Mouse (Mus musculus) frontal cortex, postnatal 25 days (tissue): ENCODE measurements around the gene St6galnac6.

Experiments
- DNase-seq, 2 experiments: peaks; one replicate each; pipeline ENCODE4 v3.0.0; 2022; ENCODE audit warnings: low spot score in 2 of 2

The St6galnac6 gene

DNA sequence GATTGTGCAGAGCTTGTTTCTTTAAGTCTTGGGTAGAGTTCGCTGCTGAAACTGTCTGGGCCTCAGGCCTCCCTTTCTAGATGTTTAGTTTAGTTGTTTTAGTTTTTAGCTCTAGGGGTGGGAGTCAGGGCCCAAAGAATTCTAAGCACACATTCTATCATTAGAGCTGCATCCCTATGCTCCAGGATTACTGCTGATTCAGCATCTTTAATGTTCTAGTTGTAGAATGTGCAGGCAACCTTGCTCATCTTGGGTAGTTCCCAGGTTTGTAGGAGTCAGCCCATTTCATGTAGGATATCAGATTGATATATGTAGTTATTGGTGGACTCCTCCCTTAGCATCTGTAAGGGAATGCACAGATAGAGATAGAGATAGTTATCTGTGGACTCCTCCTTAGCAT lies 17.6 kb downstream of the St6galnac6 start:
- DNase-seq = no peak

DNA sequence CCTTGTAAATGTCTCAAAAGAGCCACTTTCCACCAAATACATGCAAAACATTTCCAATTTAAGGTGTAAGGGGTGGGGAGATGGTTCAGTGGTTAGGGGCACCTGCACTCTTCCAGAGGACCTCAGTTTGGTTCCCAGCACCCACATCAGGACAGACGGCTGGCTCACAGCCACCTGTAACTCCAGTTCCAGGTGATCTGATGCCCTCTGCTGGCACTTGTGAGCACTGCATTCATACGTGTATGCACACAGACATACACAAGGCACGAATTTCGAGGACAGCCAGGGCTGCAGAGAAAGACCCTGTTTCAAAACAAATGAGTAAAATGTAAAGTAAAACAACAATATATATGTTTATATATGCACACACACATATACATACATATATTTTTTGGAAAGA lies 18.1 kb downstream of the St6galnac6 start:
- DNase-seq = no peak

DNA sequence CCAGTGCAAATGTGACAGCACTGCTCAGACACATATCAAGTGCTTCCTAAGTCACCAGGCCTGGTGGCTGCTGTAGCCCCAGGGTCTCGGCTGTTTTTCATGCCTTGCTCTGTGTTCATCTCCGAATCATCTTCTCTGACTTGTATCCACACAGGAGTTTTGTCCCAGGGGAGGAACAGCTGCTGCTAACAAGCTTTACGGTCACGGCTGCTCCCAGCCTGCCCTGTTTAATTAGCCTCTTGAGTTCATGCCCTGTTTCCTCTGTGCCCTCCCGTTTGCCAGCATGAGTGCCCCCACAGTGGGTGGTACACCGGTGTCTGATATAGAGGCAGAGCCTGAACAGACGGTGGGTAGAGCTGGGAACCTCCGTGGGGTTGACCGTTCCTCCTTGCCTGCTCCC lies 18.5 kb downstream of the St6galnac6 start:
- DNase-seq = no peak

DNA sequence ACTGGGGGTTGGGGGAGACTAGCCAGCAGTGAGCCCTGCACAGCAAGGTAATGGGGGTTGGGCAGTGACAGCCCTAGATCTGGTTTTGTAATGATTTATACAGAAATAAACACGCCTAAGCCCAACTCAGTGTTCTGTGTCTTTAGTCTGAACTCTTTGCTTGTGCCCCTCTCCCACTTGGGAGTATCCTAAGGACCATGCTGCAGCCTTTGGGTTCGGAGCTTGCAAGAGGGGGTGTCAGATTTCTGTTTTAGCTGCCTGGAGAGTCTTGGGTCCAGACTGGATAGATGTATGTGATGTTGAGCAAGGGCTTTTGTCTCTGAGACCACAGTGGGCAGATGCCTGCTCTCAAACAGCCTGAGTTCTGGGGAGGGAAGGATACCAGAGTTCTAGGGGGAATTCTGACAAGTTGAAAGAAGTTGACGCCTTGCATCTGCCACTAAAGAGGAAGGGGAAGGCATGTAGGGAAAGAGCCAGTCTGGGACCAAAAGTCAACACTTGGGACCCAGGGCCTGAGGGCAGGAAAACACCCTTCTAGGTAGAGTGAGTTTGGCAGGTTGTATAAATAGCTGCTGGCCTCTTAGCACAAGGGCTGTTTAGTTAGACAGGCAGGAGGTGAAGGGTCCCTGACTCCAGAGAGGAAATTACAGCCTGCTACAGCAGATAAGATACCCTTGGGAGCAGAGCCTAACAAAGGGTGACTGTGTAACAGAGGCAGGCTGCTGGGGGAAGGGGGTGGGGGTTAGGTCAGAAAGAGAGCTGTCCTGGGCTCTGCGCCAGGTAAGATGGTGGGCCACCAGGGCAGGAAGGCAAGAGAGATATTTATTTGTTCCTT lies 21.4 kb downstream of the St6galnac6 start:
- DNase-seq = no peak

DNA sequence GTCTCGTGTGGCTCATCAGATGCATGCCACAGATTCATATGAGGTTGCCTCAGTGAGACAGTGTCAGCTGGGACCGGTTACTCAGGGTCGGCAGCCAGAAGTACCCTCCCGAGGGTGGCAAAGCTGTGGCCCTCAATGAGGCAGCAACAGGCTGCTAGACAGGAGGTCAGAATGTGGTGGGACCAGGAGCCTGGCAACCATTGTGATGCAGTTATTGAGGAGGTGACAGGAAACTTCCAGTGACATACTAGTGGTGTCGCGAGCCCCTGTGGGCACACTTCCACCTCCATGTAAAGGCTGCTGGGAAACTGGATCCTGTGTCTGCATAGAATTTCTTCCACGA lies 22.0 kb downstream of the St6galnac6 start, which contains the start of gene Ak1:
Ak1 (plus strand) TSS at position 242 of the 343 bp plus-strand sequence.
- no peak for DNase-seq

DNA sequence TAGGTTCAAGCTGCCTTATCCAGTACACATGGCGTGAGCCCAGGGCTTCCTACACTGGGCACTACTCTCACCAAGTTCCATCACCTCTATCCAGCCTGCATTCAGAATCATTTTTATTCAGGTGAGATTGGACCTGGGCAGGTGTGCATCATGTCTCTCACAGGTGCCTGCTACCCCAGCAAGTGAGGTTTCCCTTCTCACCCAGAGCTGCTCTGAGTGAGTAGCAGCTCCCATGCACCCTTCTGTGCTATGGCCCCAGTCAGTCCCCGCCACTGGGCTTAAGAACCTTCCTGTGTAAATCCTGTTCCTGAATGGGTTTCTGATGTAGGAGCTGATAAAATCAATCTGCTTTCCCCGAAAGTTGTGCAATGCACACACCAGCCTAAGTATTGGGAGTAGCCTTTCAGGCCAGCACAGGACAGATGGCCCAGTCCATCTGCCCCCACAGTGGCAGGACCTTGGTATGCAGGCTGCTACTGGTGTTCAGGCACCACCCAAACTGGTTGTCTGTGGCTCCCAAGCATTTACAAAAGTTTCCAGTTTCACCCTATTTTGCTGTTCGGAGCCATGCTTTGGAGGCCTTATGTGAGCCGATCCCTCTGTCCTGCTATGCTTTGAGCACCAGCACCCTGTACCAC lies 24.7 kb downstream of the St6galnac6 start:
- DNase-seq = no peak

DNA sequence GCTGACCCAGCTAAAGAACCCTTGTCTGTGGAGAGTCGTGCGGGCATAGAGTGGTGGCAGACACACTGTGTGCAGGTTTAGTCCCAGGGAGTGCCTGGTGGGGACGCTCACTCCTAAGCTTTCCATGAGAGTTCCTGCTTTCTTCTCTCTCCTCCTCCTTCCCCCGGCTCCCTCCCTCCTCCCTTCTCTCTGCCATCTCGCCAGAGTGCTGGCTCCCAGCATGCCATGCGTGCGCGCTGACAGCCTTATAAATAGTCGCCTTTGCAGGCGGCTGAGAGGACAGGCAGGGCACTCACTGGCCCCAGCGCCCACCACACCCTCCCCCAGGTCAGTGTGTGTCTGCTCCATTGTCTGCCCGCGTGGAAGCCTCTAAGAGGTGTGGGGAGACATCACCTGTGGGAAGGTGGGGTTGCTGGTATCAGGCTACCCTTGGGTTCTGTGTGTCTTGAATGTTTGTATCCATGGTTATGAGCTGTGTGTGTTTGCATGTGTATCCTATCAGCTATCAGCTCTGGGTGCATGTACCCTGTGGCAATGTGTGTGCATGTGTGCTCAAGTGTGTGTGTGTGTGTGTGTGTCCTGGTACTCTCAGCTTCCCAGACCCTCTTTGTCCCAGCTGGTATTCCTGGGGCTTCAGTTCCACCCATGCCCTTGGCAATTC lies 25.8 kb downstream of the St6galnac6 start:
- DNase-seq = peak; percentile 75 to 82

DNA sequence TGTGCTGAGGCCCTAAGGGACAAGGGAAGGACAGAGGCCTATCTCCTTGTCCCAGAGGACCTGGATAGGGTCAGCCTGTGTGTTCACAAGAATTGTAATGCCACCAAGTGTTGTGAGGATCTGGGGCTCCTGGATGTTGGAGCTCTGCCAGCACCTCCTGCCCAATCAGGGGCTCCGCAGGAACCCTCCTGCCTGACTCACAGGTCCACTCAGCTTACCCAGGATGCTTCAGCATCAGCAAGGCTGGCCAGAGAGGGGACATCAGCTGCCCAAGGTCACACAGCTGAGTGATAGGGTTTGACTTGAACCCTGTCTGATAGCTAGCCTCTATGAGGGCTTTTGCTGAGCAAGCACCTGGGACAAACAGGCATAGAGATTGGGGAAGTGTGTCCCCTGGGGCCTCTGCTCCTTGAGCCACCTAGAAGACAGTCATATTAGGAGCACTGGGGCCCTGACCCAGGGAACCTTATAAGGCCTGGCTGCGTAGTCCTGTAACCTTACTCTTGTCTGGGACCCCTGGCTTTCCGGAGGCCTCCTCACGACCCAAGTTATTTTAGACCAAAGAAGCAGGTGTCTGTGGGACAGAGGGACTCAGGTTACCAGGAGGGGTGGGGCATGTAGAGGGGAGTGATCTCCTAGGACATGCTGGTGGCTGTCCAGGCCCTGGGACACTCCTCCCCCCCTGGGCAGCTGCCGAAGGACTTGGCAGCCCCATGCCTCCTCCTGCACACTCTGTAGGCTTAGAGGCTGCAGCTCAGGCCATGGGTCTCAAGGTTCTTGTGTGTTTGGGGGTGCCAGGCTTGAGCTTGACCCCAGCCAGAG lies 26.6 kb downstream of the St6galnac6 start:
- DNase-seq = peak in 1 of 2 experiments; percentile 53

DNA sequence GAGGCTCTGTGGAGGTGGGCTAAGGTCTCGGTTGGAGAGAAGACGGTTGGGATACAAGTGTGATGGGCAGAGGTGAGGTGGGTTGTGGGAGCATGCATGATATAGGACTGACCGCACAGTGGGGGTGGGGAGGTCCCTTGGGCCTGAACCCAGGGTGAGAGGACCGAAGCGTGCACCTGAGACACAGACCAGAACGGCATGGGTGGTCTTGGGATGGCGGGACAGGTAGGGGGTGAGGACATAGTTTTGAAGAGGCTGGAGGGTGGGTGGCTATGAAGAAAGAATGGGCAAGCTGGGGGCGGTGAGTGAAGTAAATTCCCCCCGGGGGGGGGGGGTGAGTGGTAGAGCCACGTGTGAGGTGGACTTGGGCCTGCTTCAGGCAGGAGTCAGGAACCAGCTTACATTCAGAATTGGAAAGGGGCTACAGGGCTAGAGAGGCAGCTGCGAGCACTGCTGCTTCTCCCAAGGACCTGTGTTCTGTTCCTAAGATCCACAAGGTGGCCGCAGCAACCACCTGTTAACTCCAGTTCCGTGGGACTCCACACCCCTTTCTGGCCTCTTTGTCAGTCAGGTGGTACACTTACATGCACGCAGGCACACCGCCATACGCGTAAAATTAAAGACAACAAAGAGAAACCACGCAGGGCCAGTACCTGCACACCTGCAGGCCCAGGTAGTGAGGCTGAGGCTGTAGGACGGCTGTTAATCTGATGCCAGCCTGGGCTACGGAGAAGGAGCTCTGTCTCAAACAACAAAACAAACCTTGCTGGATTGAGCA lies 27.9 kb downstream of the St6galnac6 start:
- no peak for DNase-seq

DNA sequence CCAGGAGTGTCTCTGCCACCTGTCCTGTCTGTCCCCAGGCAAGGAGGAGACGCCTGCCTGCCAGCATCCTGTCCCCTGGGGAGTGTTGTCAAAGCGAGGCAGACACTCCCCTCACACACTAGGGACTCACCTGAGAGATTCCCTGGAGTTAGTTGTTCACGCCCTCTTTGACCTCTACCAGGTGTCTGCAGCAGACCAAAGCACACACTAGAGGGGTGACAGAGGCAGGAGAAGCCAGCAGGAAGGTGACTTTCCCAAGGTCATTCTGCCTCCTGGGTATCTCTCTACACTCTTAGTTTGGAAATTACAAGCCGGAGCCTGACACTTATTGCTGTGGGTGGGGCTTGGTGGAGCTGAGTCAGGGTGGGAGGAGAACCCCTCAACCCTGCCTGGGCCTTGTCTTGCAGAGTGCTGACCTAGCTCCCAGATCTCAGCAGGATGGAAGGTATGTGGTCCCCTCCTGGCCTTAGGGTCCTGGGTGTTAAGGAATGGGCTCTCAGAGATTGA lies 28.6 kb downstream of the St6galnac6 start:
- DNase-seq = no peak

DNA sequence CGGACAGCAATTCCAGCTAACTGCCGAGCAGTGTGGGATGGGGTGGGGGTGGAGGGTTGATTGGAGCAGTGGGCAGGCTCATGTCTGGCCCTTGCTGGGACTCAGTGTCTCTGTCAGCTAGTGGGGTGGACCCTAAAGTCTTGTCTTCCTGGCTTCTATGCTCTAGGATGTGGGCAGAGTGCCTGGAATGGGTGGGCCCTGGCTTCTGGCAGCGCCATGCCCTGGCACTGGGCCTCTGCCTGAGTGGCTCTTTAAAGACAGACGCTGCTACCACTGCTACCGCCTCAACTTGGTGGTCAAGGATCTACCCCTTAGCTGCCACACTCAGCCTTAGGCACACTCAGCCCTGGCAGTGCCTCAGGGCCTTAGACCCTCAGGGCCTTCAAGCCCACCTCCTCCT lies 29.2 kb downstream of the St6galnac6 start:
- DNase-seq = no peak

DNA sequence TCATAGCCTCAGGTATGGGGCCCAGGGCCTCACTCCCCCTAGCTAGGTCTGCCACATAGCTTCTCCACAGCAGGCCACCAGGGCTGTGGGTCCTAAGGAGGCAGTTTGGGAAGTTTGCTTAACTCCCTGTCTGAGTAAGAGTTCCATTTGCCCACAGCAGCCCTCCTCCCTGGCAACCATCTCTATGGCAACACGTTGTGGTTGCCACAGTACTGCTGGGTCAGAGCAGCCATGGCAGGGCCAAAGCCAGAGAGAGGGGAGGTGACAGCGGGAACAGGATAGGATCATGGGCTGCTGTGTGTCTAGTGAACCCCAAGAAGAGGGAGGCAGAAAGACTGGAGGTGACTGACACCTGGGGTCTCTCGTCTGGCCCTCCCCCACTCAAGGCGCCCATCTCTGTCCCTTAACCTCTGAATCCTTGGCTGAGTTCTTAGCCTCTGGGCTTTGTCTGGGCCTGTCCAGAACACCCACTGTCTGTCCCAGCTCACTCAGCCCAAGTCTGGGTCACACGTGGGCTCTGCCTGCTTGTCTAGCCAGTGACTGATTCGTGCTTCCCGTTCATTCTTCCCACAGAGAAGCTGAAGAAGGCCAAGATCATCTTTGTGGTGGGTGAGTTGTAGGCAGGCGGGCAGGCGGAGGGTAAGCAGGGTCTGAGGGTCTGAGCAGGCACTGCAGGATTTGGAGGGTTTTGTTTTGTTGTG lies 29.9 kb downstream of the St6galnac6 start:
- DNase-seq = no peak

DNA sequence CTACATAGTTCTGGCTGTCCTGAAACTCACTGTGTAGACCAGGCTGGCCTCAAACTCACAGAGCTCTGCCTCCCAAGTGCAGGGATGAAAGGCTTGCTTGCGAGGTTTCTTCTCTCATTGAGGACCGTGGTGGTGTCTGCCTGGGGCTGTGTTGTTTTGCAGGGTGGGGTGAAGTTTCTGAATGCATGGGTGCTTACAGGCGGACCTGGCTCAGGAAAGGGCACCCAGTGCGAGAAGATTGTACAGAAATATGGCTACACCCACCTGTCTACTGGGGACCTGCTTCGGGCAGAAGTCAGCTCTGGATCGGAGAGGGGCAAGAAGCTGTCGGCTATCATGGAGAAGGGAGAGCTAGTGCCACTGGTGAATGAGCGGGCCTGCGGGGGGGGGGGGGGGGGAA lies 30.5 kb downstream of the St6galnac6 start:
- no peak for DNase-seq

DNA sequence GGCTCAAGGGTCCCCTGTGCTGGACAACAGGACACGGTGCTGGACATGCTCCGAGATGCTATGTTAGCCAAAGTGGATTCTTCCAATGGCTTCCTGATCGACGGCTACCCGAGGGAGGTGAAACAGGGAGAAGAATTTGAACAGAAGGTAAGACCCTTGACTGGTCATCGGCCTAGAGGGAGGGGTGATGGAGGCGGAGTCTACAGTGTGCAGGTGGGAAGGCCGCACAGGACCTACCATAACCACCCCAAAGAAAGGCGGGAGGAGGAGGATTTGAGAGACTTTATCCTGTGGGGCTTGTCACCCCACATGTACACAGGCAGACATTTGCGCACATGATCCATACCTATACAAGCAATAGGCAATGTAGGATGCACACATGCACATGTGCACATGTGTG lies 31.5 kb downstream of the St6galnac6 start:
- no peak for DNase-seq

DNA sequence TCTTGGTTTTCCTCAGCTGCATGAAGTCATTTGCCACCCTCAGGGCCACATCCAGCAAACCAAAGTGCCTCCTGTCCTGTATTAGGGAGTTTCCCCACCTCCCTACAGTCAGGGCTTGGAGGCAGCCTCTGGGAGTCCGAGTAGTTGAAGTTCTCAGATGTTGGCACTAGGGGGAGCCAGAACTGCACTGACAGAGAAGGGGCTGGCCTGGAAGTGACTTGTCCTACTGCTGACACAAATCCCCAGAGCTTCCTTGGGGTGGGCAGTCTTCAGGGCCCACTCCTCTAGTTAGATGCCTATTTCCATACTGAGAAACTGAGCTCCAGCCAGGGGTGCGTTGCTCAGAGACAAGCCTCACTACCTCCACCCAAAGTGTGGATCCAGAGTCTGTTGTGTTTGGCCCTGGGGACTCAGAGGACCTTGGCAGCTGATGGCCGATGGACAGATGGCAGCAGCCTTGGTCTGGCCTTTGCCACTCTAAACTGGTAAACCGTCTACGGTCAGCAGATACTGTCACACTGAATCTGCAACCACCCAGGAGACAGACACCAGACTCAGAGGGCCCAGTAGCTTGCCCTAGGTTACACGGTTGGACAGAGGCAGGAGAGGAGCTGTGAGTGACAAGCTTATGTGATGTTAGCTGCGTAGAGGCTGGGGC lies 32.4 kb downstream of the St6galnac6 start:
- peak in 1 of 2 experiments; percentile 65 for DNase-seq

DNA sequence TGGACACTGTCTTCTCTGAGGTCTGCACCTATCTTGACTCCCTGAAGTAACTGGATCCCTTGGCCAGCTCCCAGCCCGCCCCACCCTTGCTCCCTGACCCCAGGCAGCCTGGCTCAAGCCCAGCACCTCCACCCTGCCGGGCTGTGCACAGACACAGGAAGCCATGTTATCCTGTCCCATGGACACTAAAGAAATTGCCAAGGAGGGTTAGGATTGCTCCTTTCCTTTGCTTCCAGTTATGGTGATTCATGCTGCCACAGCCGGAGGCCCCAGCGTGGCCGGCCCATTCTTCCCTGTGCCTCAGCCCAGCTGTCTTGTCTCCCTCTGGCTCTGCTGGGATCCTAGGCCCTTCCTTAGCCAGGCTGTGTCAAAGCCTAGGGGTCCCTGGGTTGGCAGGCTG lies 34.2 kb downstream of the St6galnac6 start:
- DNase-seq = no peak

DNA sequence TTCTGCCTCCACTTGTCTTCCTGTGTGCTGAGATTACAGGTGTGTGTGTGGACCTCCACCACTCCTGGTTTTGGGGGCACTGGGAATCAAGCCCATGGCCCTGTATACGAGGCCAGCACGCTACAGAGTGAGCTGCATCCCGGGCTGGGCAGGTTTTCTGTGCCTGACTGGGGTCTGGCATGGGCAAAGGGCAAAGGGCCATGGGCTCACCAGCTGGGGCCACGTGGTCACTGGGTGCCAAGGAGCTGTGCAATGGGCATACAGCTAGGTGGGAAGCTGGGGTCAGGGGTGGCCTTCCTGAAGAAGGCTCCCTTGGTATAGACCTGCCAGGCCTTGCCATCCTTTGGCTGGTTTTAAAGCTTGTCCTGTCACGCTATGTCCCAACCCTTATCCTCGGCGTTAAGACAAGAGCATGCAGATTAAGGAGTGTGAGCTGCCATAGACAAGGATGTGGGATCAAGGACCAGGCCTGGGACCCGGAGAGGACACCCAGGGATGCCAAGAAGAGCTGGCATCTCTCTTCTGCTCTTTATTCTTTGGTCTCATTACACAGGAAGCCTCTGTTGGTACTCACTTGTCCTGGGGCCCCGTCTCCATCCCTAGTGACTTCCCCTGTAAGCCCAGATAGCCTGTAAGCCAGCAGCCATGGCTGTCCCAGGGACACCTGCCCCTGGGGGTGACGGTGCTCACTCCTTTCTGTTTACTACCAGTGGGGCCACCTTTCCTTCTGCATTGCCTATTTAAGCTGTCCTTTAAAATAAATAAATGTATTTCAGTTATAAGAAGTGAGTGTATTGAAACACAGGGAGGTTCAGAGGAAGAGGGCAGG lies 35.0 kb downstream of the St6galnac6 start:
- DNase-seq = no peak

DNA sequence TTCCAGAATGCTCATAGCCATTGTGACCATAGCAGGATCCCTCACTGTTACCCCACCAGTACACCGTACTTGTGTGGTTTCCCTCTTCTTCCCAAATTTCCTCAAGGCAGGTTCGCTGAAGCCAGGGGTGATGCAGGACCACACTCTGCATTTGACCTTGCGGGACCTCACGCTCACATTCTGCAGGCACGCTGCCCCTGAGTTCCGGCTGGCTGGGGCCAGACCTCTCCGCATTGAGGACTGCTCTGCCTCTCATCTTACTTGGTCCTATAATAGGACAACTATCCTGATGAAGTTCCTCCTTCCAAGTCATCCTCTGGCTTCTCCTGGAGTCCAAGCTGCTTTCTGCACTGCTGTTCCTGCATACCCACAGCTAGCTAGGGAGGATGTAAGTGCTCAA lies 37.1 kb downstream of the St6galnac6 start:
- no peak for DNase-seq

DNA sequence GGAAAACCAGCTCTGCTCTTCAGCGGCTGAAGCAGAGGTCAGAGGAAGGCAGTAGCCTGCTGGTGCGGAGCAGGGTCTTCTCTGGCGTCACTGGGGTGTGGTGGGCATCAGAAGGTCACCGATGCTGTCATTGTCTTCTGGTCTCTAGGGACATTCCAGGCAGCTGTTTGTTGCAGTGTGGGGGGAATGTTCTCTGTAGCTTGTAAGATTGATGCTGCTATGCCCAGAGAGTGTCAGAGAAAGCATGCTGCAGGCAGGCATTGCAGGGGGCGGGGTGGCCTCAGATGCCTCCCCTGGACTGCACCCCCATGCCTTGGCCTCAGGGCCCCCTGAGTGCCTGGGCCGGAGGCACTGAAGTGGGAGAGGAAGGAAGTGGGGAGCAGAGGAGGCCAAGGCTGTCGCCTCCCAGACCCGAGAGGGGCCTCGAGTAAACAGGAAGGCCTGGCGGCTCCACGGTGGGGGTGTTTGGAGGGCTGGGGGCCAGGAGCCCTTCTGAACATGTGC lies 38.3 kb downstream of the St6galnac6 start:
- DNase-seq = no peak
